Mouse (Mus musculus): ENCODE measurements around the gene Mogs.

DNA sequence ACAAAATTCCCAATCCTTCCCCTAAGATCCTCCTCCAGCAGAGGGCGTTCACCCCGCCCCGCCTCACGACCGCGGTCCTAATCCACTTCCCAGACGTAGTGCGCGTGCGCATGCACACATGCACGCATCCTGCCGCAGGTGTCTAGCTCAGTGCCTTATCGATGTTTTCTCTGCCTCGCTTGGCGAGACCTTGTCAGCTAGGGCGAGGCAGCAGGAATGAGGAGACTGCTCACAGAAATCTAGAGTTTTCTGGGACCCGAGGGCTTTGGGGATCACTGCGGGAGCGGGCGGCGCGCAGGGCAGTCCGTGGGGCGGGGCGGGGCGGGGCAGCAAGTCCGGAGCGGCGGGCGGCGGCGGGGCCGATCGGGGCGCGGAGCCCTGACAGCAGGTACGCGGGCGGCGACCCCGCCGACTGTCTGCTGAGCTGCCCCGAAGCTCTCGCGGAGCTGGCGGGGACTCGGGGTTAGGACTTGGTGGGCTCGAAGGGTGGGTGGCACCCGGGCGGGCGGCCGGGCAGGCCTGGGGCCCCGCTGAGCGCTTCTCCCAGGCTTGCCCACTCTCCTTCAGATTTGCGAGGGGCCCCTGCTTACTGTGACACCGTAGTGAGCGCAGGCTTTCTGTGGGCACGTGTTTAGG is 50.4 kb downstream of the Mogs start, which contains the start of gene Dctn1:
- TF ChIP-seq CTCF (IDR thresholded peaks at IDR 0.05; ENCODE audit: low read depth, low read length) (peak; percentile 88), EP300 (IDR thresholded peaks at IDR 0.05; ENCODE audit: insufficient read depth, low read depth, low read length) (peak; percentile 56; the same call in 1 of the 2 replicates), POLR2A (IDR thresholded peaks at IDR 0.05; ENCODE audit: insufficient read depth, low read length) (no peak)

Measured in ES-Bruce4 (cell line).